Mouse (Mus musculus): ENCODE results near the gene Arpc5. TPM values are rescaled to one million over a fixed set of nuclear protein-coding genes. Genes with fewer than 3 reads are reported as not detected.

The Arpc5 gene
- polyA plus RNA-seq, 1 experiment from 2014 or later = 372 TPM

DNA sequence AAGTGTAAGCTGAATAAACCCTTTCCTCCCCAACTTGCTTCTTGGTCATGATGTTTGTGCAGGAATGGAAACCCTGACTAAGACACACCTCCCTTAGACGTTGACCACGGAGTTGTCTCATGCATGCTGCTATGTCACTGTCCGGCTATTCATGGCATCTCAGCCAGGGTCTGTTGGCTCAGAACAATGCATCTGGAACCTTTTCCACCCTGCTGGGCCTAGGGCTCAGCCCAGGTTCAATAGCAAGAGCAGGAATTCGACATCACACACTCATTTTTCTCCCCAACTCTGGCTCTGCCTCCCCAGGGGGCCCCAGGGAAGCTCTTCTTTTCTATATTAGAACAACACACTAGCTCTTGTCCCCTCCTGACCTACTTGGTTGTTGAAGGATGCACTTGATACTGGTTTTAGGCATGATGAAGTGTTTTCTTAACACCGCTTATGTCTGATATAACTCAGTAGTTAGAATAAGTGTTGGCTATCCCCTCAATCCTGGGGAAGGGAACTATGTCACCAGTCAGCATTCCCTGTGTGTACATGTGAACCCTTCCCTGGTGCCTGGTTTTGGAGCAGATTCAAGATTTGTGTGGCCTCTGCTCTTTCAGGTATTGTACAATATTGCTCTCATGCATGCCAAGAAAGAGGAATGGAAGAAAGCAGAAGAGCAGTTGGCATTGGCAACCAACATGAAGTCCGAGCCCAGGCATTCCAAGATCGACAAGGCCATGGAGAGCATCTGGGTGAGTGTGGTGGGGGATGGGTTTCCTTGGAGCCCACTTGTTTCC lies 54.8 kb downstream of the Arpc5 start:
- Histone ChIP-seq H3K4me3 (ENCODE audit: low read length) (no peak overlapping the region), H3K27me3 (replicated peaks; ENCODE audit: control insufficient read depth, insufficient read depth, low read length) (no peaks in the 10 kb centered on the region), H3K36me3 (ENCODE audit: control insufficient read depth, insufficient read depth, low read length) (no peaks in the 10 kb centered on the region), H3K4me1 (ENCODE audit: control insufficient read depth, insufficient read depth, low read length) (no peaks in the 10 kb centered on the region), H3K4me2 (ENCODE audit: low read depth, low read length) (no peak overlapping the region), H3K27ac (ENCODE audit: low read length) (no peak overlapping the region), H3K9me3 (ENCODE audit: control insufficient read depth, low read length) (no peaks in the 10 kb centered on the region), H3K9ac (ENCODE audit: low read depth, low read length) (no peak overlapping the region)
- 79% methylated on average over 7 of the region's 7 CpGs for WGBS
- ATAC-seq = no peak

DNA sequence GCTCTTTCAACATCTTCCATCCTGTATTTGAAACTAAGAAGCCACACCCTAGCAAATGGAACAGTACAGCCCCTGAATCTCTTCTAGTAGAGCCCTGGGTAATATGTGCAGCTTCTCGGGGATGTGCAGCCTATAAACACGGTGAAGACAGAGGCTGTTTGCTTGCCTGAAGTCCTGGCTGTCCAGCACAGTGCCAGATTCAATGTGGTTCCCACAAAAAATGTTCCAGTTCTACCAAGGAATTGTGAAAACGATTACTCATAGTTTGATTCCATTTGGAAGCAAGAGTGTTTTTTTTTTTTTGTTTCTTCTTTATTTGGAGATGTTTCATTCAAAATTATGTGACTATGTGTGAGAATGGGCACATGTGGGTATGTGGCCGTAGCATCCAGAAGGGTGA lies 55.4 kb downstream of the Arpc5 start:
- 89% methylated on average over 4 of the region's 4 CpGs for WGBS

DNA sequence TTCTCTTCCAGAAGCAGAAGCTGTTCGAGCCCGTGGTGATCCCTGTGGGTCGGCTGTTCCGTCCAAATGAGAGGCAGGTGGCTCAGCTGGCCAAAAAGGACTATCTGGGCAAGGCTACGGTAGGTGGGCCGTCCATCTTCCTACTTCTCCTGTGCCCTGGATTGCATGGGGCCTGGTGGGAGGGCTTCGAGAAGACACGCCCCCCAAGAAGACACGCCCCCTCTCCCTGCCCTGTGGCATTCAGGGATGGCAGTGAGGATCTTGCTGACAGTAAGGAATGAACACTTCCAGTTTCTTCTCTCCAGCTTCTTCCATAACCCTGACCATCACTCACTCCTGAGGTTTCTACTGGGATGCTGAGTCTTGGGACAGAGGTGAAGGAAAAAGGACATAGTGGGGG lies 57.9 kb downstream of the Arpc5 start:
- H3K4me2 ChIP-seq (ENCODE audit: low read depth, low read length) = no peak overlapping the region
- no peaks in the 10 kb centered on the region for H3K4me1 ChIP-seq (ENCODE audit: control insufficient read depth, insufficient read depth, low read length)
- WGBS = 72% methylated on average over 9 of the region's 9 CpGs
- H3K36me3 ChIP-seq (ENCODE audit: control insufficient read depth, insufficient read depth, low read length) = no peaks in the 10 kb centered on the region
- no peak for ATAC-seq
- H3K9ac ChIP-seq (ENCODE audit: low read depth, low read length) = no peak overlapping the region
- no peak overlapping the region for H3K27ac ChIP-seq (ENCODE audit: low read length)
- no peaks in the 10 kb centered on the region for H3K9me3 ChIP-seq (ENCODE audit: control insufficient read depth, low read length)
- no peak overlapping the region for H3K4me3 ChIP-seq (ENCODE audit: low read length)
- no peaks in the 10 kb centered on the region for H3K27me3 ChIP-seq (replicated peaks; ENCODE audit: control insufficient read depth, insufficient read depth, low read length)

More for the DNA sequence above, 55.4 kb downstream of the Arpc5 start:
- Histone ChIP-seq H3K4me3 (ENCODE audit: low read length) (no peak overlapping the region), H3K4me2 (ENCODE audit: low read depth, low read length) (no peak overlapping the region), H3K27me3 (replicated peaks; ENCODE audit: control insufficient read depth, insufficient read depth, low read length) (no peaks in the 10 kb centered on the region), H3K9me3 (ENCODE audit: control insufficient read depth, low read length) (no peaks in the 10 kb centered on the region), H3K4me1 (ENCODE audit: control insufficient read depth, insufficient read depth, low read length) (no peaks in the 10 kb centered on the region), H3K9ac (ENCODE audit: low read depth, low read length) (no peak overlapping the region), H3K36me3 (ENCODE audit: control insufficient read depth, insufficient read depth, low read length) (no peaks in the 10 kb centered on the region), H3K27ac (ENCODE audit: low read length) (no peak overlapping the region)
- no peak for ATAC-seq

Other genes with a start within 250 kb of the Arpc5 start
- not detected in 2 replicates for gene Apobec4, start 16.0 kb upstream of the Arpc5 start, polyA plus RNA-seq (2015; fragmentation: Nextera tagmentation; extraction: Ambion mirVana)
- 45.4 and 45.8 TPM in 2 replicates for gene Rgl1, start 191 bp upstream of the Arpc5 start, polyA plus RNA-seq (2015; fragmentation: Nextera tagmentation; extraction: Ambion mirVana)
- gene Ncf2, start 33.7 kb downstream of the Arpc5 start, polyA plus RNA-seq (2015; fragmentation: Nextera tagmentation; extraction: Ambion mirVana) = 10.6 and 13.0 TPM in 2 replicates
- 17.1 and 17.8 TPM in 2 replicates for gene Smg7, start 136.1 kb downstream of the Arpc5 start, polyA plus RNA-seq (2015; fragmentation: Nextera tagmentation; extraction: Ambion mirVana)
- 1.3 and 1.9 TPM in 2 replicates for gene Nmnat2, start 188.5 kb downstream of the Arpc5 start, polyA plus RNA-seq (2015; fragmentation: Nextera tagmentation; extraction: Ambion mirVana)

All from intestine, embryonic 16.5 days (tissue).